ENCODE assay signal across 35 mouse cellular contexts in the genomic region with DNA sequence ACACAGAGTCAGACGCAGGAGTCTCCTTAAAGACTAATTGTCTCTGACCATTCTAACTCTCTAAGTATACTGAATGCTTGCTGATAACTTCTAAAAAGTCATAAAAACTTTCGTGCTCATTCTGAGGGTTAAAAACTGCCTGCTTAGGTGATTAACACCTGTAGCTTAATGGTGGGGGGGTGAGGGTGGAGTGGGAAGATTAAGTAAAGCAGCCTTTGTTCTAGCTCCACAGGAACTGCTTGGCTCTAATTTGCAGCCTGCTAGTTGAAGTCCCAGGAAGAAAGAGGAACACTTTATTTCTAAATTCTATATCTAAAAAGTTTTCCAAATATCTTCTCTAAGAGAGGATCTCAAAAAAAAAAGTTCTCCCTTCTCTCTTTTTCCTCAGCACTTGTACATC. TPM values are rescaled to one million over a fixed set of nuclear protein-coding genes. Genes with fewer than 3 reads are reported as not detected.
"Had no signal": no experiment of that assay in that cellular context is flagged by ENCODE, and none has a peak within 500 bp of the region (broad histone marks: within the 10 kb centered on the region; RNA-seq: fewer than 3 reads in every experiment).

No protein-coding gene starts in this region.

- H3K4me3 ChIP-seq: embryonic facial prominence, embryonic 10.5 days; embryonic facial prominence, embryonic 12.5 days; embryonic facial prominence, embryonic 13.5 days; embryonic facial prominence, embryonic 15.5 days; erythroblast, embryonic 14.5 days; forebrain, embryonic 10.5 days; forebrain, embryonic 12.5 days; forebrain, embryonic 13.5 days; forebrain, embryonic 15.5 days; gastrocnemius, adult 2 months; heart, adult 2 months had no signal

- H3K27me3 ChIP-seq: embryonic facial prominence, embryonic 12.5 days; embryonic facial prominence, embryonic 13.5 days; embryonic facial prominence, embryonic 15.5 days; forebrain, embryonic 12.5 days; forebrain, embryonic 13.5 days; forebrain, embryonic 15.5 days had no signal

- H3K9ac ChIP-seq: embryonic facial prominence, embryonic 12.5 days; embryonic facial prominence, embryonic 13.5 days; embryonic facial prominence, embryonic 15.5 days; forebrain, embryonic 12.5 days; forebrain, embryonic 13.5 days; forebrain, embryonic 15.5 days; forebrain, postnatal 0 days had no signal

- H3K9me3 ChIP-seq: embryonic facial prominence, embryonic 10.5 days; embryonic facial prominence, embryonic 12.5 days; embryonic facial prominence, embryonic 13.5 days; embryonic facial prominence, embryonic 15.5 days; forebrain, embryonic 10.5 days; forebrain, embryonic 12.5 days; forebrain, embryonic 13.5 days; forebrain, embryonic 15.5 days had no signal

- ATAC-seq: forebrain, embryonic 13.5 days; forebrain, embryonic 14.5 days; forebrain, embryonic 15.5 days; forebrain, embryonic 16.5 days; forebrain, postnatal 0 days had no signal

- H3K36me3 ChIP-seq: embryonic facial prominence, embryonic 10.5 days; embryonic facial prominence, embryonic 12.5 days; embryonic facial prominence, embryonic 13.5 days; embryonic facial prominence, embryonic 15.5 days; forebrain, embryonic 10.5 days; forebrain, embryonic 12.5 days; forebrain, embryonic 15.5 days had no signal

- DNase-seq: cerebellum, adult 2 months; cerebellum, adult 8-10 months; cerebellum, adult 9-10 months; cerebellum, adult 9-11 months; cerebellum, postnatal 10 days; cerebellum, postnatal 14 days; cerebellum, postnatal 25 days; cerebellum, postnatal 36 days; embryo, embryonic 11 days; forebrain, postnatal 0 days; gastrocnemius, adult 2 months; gastrocnemius, postnatal 10 days; gastrocnemius, postnatal 14 days; gastrocnemius, postnatal 25 days; gastrocnemius, postnatal 36 days; heart, adult 11 months; heart, adult 18-20 months; heart, adult 2 months had no signal

- H3K4me2 ChIP-seq: embryonic facial prominence, embryonic 12.5 days; embryonic facial prominence, embryonic 13.5 days; embryonic facial prominence, embryonic 15.5 days; forebrain, embryonic 12.5 days; forebrain, embryonic 13.5 days; forebrain, embryonic 15.5 days had no signal

- H3K27ac ChIP-seq: embryonic facial prominence, embryonic 10.5 days; embryonic facial prominence, embryonic 12.5 days; embryonic facial prominence, embryonic 13.5 days; embryonic facial prominence, embryonic 15.5 days; forebrain, embryonic 10.5 days; forebrain, embryonic 12.5 days; forebrain, embryonic 13.5 days; forebrain, embryonic 15.5 days; gastrocnemius, adult 2 months; heart, adult 2 months had no signal

- H3K4me1 ChIP-seq: embryonic facial prominence, embryonic 10.5 days; embryonic facial prominence, embryonic 12.5 days; embryonic facial prominence, embryonic 13.5 days; embryonic facial prominence, embryonic 15.5 days; forebrain, embryonic 10.5 days; forebrain, embryonic 12.5 days; forebrain, embryonic 13.5 days; forebrain, embryonic 15.5 days had no signal

RNA-seq across cellular contexts. Expression of a gene that starts 10.2 kb away (rescaled TPM):
- polyA plus RNA-seq: cerebellum, adult 2 months; cortical plate, adult 2 months; embryonic facial prominence, embryonic 10.5 days; embryonic facial prominence, embryonic 11.5 days; embryonic facial prominence, embryonic 12.5 days; embryonic facial prominence, embryonic 13.5 days; embryonic facial prominence, embryonic 14.5 days; embryonic facial prominence, embryonic 15.5 days; erythroblast, embryonic 14.5 days; forebrain, embryonic 10.5 days; forebrain, embryonic 11.5 days; forebrain, embryonic 12.5 days; forebrain, embryonic 13.5 days; forebrain, embryonic 14.5 days; forebrain, embryonic 15.5 days; forebrain, embryonic 16.5 days; forebrain, postnatal 0 days; frontal cortex, adult 2 months; gonadal fat pad, adult 2 months; heart, adult 2 months had no signal

RNA-seq across cellular contexts. Expression of a gene that starts 13.0 kb away (rescaled TPM):
- polyA plus RNA-seq: cerebellum, adult 2 months; cortical plate, adult 2 months; embryonic facial prominence, embryonic 10.5 days; embryonic facial prominence, embryonic 12.5 days; embryonic facial prominence, embryonic 13.5 days; forebrain, embryonic 10.5 days; forebrain, embryonic 11.5 days; forebrain, embryonic 12.5 days; forebrain, embryonic 13.5 days; forebrain, embryonic 14.5 days; forebrain, embryonic 15.5 days; forebrain, embryonic 16.5 days; forebrain, postnatal 0 days; heart, adult 2 months had no signal

RNA-seq across cellular contexts. Expression of a gene that starts 31.1 kb away (rescaled TPM):
- polyA plus RNA-seq: cerebellum, adult 2 months; cortical plate, adult 2 months; embryonic facial prominence, embryonic 10.5 days; embryonic facial prominence, embryonic 11.5 days; embryonic facial prominence, embryonic 12.5 days; embryonic facial prominence, embryonic 13.5 days; embryonic facial prominence, embryonic 14.5 days; erythroblast, embryonic 14.5 days; forebrain, embryonic 10.5 days; forebrain, embryonic 11.5 days; forebrain, embryonic 12.5 days; forebrain, embryonic 13.5 days; forebrain, embryonic 14.5 days; forebrain, embryonic 15.5 days; forebrain, embryonic 16.5 days; forebrain, postnatal 0 days; gonadal fat pad, adult 2 months; heart, adult 2 months had no signal
